Mouse (Mus musculus): ENCODE data around the gene Aven. TPM values are rescaled to one million over a fixed set of nuclear protein-coding genes. Genes with fewer than 3 reads are reported as not detected.

The Aven gene
- polyA plus RNA-seq, 1 experiment from 2014 or later, result 3.7 TPM

DNA sequence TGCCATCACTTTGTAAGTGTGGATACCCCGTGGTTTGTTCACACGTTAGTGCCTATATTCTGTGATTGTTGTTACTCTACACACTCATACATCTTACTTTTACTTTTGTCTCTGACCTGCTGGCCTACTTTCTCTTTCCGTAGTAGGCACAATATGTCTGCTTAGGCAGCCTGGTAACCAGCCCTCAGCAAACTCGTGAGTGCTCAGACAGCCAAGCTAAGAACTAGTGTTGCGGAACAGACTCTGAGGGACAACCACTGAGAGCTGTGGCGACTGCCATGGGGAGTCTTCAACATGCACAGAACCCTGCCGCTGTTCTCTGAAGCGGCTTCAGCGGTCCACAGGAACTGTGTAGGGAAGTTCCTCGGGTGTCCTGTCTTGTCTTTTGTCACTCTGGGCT lies 107.5 kb downstream of the Aven start:
- Histone ChIP-seq H3K4me2 (ENCODE audit: low read depth, low read length) (no peak overlapping the region), H3K9me3 (replicated peaks; ENCODE audit: control insufficient read depth, low read length) (no peaks in the 10 kb centered on the region), H3K36me3 (ENCODE audit: control insufficient read depth, insufficient read depth) (no peaks in the 10 kb centered on the region), H3K27me3 (ENCODE audit: control insufficient read depth, insufficient read depth, low read depth, low read length) (no peaks in the 10 kb centered on the region), H3K4me3 (ENCODE audit: low read depth, low read length) (no peak overlapping the region), H3K9ac (ENCODE audit: low read depth, low read length) (no peak overlapping the region), H3K4me1 (ENCODE audit: control insufficient read depth, low read depth, low read length) (no peaks in the 10 kb centered on the region), H3K27ac (ENCODE audit: low read length) (no peak overlapping the region)
- WGBS (ENCODE audit: insufficient replicate concordance), result 62% methylated on average over 10 of the region's 10 CpGs
- no peak for ATAC-seq (ENCODE audit: low read depth)

DNA sequence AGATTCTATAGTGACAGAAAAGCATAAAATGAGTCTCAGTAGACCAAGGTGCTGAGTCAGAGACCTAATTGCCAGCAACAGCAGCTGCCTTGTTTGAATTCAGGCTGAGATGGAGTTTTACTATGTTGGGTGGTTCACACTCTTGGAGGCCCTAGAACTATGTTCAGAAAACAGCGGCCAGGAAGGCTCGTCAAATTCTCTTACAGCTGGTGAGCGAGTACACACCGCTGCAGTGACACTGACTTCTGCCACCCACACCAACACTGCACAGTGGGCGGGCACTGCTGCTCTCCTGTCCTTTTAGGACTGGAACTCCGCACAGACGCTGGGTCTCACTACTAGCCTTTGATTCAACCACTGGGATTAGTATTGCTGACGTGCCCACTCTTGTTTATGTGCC lies 109.7 kb downstream of the Aven start:
- Histone ChIP-seq H3K27me3 (ENCODE audit: control insufficient read depth, insufficient read depth, low read depth, low read length) (no peaks in the 10 kb centered on the region), H3K9me3 (replicated peaks; ENCODE audit: control insufficient read depth, low read length) (no peaks in the 10 kb centered on the region), H3K9ac (ENCODE audit: low read depth, low read length) (no peak overlapping the region), H3K4me3 (ENCODE audit: low read depth, low read length) (no peak overlapping the region), H3K27ac (ENCODE audit: low read length) (no peak overlapping the region), H3K4me2 (ENCODE audit: low read depth, low read length) (no peak overlapping the region), H3K4me1 (ENCODE audit: control insufficient read depth, low read depth, low read length) (no peaks in the 10 kb centered on the region), H3K36me3 (ENCODE audit: control insufficient read depth, insufficient read depth) (no peaks in the 10 kb centered on the region)
- WGBS (ENCODE audit: insufficient replicate concordance), result 72% methylated on average over 8 of the region's 8 CpGs
- ATAC-seq (ENCODE audit: low read depth), result no peak

DNA sequence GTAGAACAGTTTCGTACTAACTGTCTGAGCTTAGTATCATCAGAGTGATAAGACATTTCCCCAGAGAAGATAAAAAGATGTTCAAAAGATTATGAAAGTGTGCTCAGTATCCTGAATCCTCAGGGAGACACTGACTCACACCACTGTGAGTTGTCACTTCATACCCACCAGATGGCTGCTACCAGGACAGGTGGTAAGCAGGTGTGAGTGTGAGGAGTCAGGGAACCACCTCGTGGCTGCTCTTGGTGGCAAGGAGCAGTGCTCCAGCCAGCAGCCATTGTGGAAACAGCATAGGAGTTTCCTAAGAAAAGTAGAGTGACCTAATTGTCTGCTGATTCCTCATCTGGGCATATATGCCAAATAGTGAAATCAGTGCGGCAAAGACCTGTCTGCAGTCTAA lies 113.8 kb downstream of the Aven start:
- Histone ChIP-seq H3K27me3 (ENCODE audit: control insufficient read depth, insufficient read depth, low read depth, low read length) (no peaks in the 10 kb centered on the region), H3K36me3 (ENCODE audit: control insufficient read depth, insufficient read depth) (no peaks in the 10 kb centered on the region), H3K9me3 (replicated peaks; ENCODE audit: control insufficient read depth, low read length) (no peaks in the 10 kb centered on the region), H3K9ac (ENCODE audit: low read depth, low read length) (no peak overlapping the region), H3K4me3 (ENCODE audit: low read depth, low read length) (no peak overlapping the region), H3K27ac (ENCODE audit: low read length) (no peak overlapping the region), H3K4me2 (ENCODE audit: low read depth, low read length) (no peak overlapping the region), H3K4me1 (ENCODE audit: control insufficient read depth, low read depth, low read length) (no peaks in the 10 kb centered on the region)
- ATAC-seq (ENCODE audit: low read depth), result no peak
- WGBS (ENCODE audit: insufficient replicate concordance), result 63% methylated on average over 3 of the region's 3 CpGs

DNA sequence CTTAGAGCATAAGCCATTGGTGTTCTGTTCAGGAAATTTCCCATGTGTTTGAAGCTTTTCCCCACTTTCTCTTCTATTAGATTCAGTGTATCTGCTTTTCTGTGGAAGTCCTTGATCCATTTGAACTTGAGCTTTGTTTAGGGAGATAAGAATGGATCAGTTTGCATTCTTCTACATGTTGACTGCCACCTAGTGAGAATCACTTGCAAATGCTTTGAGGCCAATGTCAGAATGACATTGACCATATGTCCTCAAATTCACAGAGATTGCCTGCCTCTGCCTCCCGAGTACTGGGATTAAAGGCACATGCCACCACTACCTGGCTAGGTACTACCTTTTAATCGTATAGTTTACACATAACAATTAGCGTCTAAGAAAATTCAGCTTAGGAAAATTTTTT lies 119.9 kb downstream of the Aven start:
- no peak overlapping the region for H3K4me3 ChIP-seq (ENCODE audit: low read depth, low read length)
- no peak for ATAC-seq (ENCODE audit: low read depth)
- H3K27me3 ChIP-seq (ENCODE audit: control insufficient read depth, insufficient read depth, low read depth, low read length), result no peaks in the 10 kb centered on the region
- no peaks in the 10 kb centered on the region for H3K4me1 ChIP-seq (ENCODE audit: control insufficient read depth, low read depth, low read length)
- H3K36me3 ChIP-seq (ENCODE audit: control insufficient read depth, insufficient read depth), result no peaks in the 10 kb centered on the region
- H3K27ac ChIP-seq (ENCODE audit: low read length), result no peak overlapping the region
- H3K4me2 ChIP-seq (ENCODE audit: low read depth, low read length), result no peak overlapping the region
- H3K9ac ChIP-seq (ENCODE audit: low read depth, low read length), result no peak overlapping the region
- WGBS (ENCODE audit: insufficient replicate concordance), result 60% methylated on average over 3 of the region's 3 CpGs
- no peaks in the 10 kb centered on the region for H3K9me3 ChIP-seq (replicated peaks; ENCODE audit: control insufficient read depth, low read length)

- Histone ChIP-seq H3K9ac (ENCODE audit: low read depth, low read length) (no peak overlapping the region), H3K4me1 (ENCODE audit: control insufficient read depth, low read depth, low read length) (no peaks in the 10 kb centered on the region), H3K9me3 (replicated peaks; ENCODE audit: control insufficient read depth, low read length) (no peaks in the 10 kb centered on the region), H3K27me3 (ENCODE audit: control insufficient read depth, insufficient read depth, low read depth, low read length) (no peaks in the 10 kb centered on the region), H3K36me3 (ENCODE audit: control insufficient read depth, insufficient read depth) (no peaks in the 10 kb centered on the region), H3K27ac (ENCODE audit: low read length) (no peak overlapping the region), H3K4me3 (ENCODE audit: low read depth, low read length) (no peak overlapping the region), H3K4me2 (ENCODE audit: low read depth, low read length) (no peak overlapping the region)
- 75% methylated on average over 7 of the region's 7 CpGs for WGBS (ENCODE audit: insufficient replicate concordance)
- no peak for ATAC-seq (ENCODE audit: low read depth)
Measured at GRCm38 (mm10) chr2:112614375-112614774, 121.6 kb downstream of the Aven start.

GRCm38 (mm10) chr2:112617206-112617605 lies 124.4 kb downstream of the Aven start:
- H3K4me3 ChIP-seq (ENCODE audit: low read depth, low read length), result no peak overlapping the region
- H3K36me3 ChIP-seq (ENCODE audit: control insufficient read depth, insufficient read depth), result no peaks in the 10 kb centered on the region

DNA sequence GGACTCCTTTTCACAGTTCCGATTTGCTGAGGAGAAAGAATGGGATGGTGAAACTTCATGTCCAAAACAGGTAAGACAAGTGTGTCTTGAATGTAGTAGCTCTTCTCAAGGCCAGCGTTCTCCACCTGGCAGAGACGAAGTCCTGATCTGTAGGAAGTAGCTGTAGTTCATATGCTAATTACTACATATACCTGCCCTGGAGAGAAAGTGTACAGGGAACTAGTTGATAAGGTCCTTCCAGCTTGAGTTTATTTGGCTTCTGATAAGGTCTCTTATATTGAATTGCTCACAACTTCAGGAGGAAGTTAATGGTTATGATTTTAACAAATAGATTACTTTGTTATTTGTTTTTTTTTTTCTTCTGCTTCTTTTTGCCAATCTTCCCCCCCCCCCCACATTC lies 132.4 kb downstream of the Aven start:
- no peak overlapping the region for H3K4me2 ChIP-seq (ENCODE audit: low read depth, low read length)
- H3K4me3 ChIP-seq (ENCODE audit: low read depth, low read length), result no peak overlapping the region
- no peak overlapping the region for H3K27ac ChIP-seq (ENCODE audit: low read length)
- 61% methylated on average over 3 of the region's 3 CpGs for WGBS (ENCODE audit: insufficient replicate concordance)
- no peaks in the 10 kb centered on the region for H3K4me1 ChIP-seq (ENCODE audit: control insufficient read depth, low read depth, low read length)
- H3K27me3 ChIP-seq (ENCODE audit: control insufficient read depth, insufficient read depth, low read depth, low read length), result no peaks in the 10 kb centered on the region
- no peaks in the 10 kb centered on the region for H3K36me3 ChIP-seq (ENCODE audit: control insufficient read depth, insufficient read depth)
- H3K9ac ChIP-seq (ENCODE audit: low read depth, low read length), result no peak overlapping the region
- H3K9me3 ChIP-seq (replicated peaks; ENCODE audit: control insufficient read depth, low read length), result no peaks in the 10 kb centered on the region
- no peak for ATAC-seq (ENCODE audit: low read depth)

More at GRCm38 (mm10) chr2:112617206-112617605, 124.4 kb downstream of the Aven start:
- Histone ChIP-seq H3K9ac (ENCODE audit: low read depth, low read length) (no peak overlapping the region), H3K4me1 (ENCODE audit: control insufficient read depth, low read depth, low read length) (no peaks in the 10 kb centered on the region), H3K9me3 (replicated peaks; ENCODE audit: control insufficient read depth, low read length) (no peaks in the 10 kb centered on the region), H3K4me2 (ENCODE audit: low read depth, low read length) (no peak overlapping the region), H3K27me3 (ENCODE audit: control insufficient read depth, insufficient read depth, low read depth, low read length) (no peaks in the 10 kb centered on the region), H3K27ac (ENCODE audit: low read length) (no peak overlapping the region)
- WGBS (ENCODE audit: insufficient replicate concordance), result 54% methylated on average over 3 of the region's 3 CpGs
- ATAC-seq (ENCODE audit: low read depth), result no peak

GRCm38 (mm10) chr2:112630669-112631068 lies 137.9 kb downstream of the Aven start:
- H3K9ac ChIP-seq (ENCODE audit: low read depth, low read length), result no peak overlapping the region
- H3K36me3 ChIP-seq (ENCODE audit: control insufficient read depth, insufficient read depth), result no peaks in the 10 kb centered on the region; the same call in 1 of the 2 replicates
- H3K4me2 ChIP-seq (ENCODE audit: low read depth, low read length), result no peak overlapping the region
- no peaks in the 10 kb centered on the region for H3K4me1 ChIP-seq (ENCODE audit: control insufficient read depth, low read depth, low read length)
- H3K27me3 ChIP-seq (ENCODE audit: control insufficient read depth, insufficient read depth, low read depth, low read length), result no peaks in the 10 kb centered on the region
- H3K9me3 ChIP-seq (replicated peaks; ENCODE audit: control insufficient read depth, low read length), result no peaks in the 10 kb centered on the region
- ATAC-seq (ENCODE audit: low read depth), result no peak
- H3K4me3 ChIP-seq (ENCODE audit: low read depth, low read length), result no peak overlapping the region
- 58% methylated on average over 11 of the region's 11 CpGs for WGBS (ENCODE audit: insufficient replicate concordance)
- H3K27ac ChIP-seq (ENCODE audit: low read length), result no peak overlapping the region

- WGBS (ENCODE audit: insufficient replicate concordance), result 81% methylated on average over 9 of the region's 9 CpGs
- no peak for ATAC-seq (ENCODE audit: low read depth)
- H3K27ac ChIP-seq (ENCODE audit: low read length), result no peak overlapping the region
- H3K9ac ChIP-seq (ENCODE audit: low read depth, low read length), result no peak overlapping the region
- H3K4me2 ChIP-seq (ENCODE audit: low read depth, low read length), result no peak overlapping the region
- H3K9me3 ChIP-seq (replicated peaks; ENCODE audit: control insufficient read depth, low read length), result no peaks in the 10 kb centered on the region
- H3K4me1 ChIP-seq (ENCODE audit: control insufficient read depth, low read depth, low read length), result no peaks in the 10 kb centered on the region
- no peaks in the 10 kb centered on the region; the same call in 1 of the 2 replicates for H3K36me3 ChIP-seq (ENCODE audit: control insufficient read depth, insufficient read depth)
- no peak overlapping the region for H3K4me3 ChIP-seq (ENCODE audit: low read depth, low read length)
- no peaks in the 10 kb centered on the region for H3K27me3 ChIP-seq (ENCODE audit: control insufficient read depth, insufficient read depth, low read depth, low read length)
Measured at GRCm38 (mm10) chr2:112632536-112632935, 139.8 kb downstream of the Aven start.

Data from liver, embryonic 16.5 days (tissue).